Mouse (Mus musculus) CD8-positive naive resting alpha-beta T cell, adult 57 days (primary cell): ENCODE data around the gene Nsg2. TPM values are rescaled to one million over a fixed set of nuclear protein-coding genes. Genes with fewer than 3 reads are reported as not detected.

Experiments used
- total RNA-seq: library from RNA; stranded (reverse); gene quantifications from one replicate; pipeline ENCODE4 v1.2.4, GENCODE M21; 2023

Gene Nsg2
- total RNA-seq: 102 TPM

GRCm38 (mm10) chr11:32000281-32000680 is at the start of gene Nsg2:
TSS of gene Nsg2 (plus strand) at chr11:32000463.

DNA sequence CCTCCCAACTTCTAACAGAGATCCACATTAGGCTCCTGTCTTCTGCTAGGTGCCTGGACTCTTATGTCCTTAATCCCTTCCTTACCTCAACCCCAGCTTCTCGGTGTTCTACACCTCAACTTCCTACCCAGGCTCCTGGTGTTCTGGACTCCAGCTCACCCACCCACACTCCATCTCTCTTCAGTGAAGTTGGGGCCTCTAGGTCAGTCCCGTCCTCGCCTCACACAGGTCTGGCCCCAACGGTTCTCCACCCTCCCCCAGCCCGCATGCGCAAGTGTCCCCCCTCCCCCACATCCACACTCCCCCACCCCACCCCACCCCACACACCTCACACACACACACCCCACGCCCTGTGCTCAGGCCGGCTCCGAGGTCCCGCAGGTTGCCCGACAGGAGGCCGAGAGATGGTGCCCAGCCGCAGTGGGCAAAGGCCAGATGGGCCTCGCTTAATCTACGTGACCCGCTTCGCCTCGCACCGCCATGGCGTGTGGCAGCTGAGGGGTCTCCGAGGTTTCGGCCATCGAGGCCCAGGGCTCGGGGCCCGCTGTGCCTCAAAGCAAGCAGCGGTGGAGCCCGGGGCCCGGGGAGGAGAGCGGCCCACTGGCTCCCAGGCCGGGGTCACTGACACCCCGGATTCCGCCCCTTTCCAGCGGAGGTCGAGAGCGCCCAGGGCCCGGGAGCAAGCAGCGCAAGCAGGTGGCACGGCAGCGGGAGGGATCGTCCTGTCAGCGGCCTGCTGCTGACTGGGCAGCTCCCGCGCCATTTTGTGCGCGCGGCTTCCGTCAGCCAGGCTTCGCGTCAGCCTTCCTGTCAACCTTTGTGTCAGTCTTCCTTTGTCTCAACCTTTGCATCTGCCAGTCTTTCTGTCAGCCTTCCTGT is 34.8 kb upstream of the Nsg2 start, which contains the start of gene 4930524B15Rik:
4930524B15Rik (plus strand) TSS at position 337 of the 879 bp plus-strand sequence.

Other genes starting within 250 kb of the Nsg2 start
- gene Cpeb4, start 128.3 kb upstream of the Nsg2 start, total RNA-seq: 36.2 TPM
- gene 4930524B15Rik, start 34.9 kb upstream of the Nsg2 start, total RNA-seq: not detected
- 3.6 TPM for gene Il9r, start 199.8 kb downstream of the Nsg2 start, total RNA-seq
- gene Snrnp25, start 205.0 kb downstream of the Nsg2 start, total RNA-seq: 11.9 TPM
- 1.6 TPM for gene Rhbdf1, start 221.8 kb downstream of the Nsg2 start, total RNA-seq
- 26.3 TPM for gene Mpg, start 226.0 kb downstream of the Nsg2 start, total RNA-seq